Mouse (Mus musculus) ES-Bruce4 (cell line): ENCODE results near the gene Dst.

Source experiments
- CTCF ChIP-seq: IDR thresholded peaks from one replicate; pipeline ENCODE4 v1.8.1; 2011; ENCODE audit warnings: low read depth, low read length
- EP300 ChIP-seq: IDR thresholded peaks from 2 replicates; pipeline ENCODE4 v1.6.1; 2011; ENCODE audit warnings: low read depth, low read length; ENCODE audit not compliant: insufficient read depth

- TF ChIP-seq CTCF (no peak), EP300 (no peak)
Observed at GRCm38 (mm10) chr1:34042299-34042698, 134.3 kb downstream of the Dst start.
